Mouse (Mus musculus) heart, postnatal 0 days (tissue): Measurements from ENCODE around the gene Prkch. TPM values are rescaled to one million over a fixed set of nuclear protein-coding genes. Genes with fewer than 3 reads are reported as not detected.

Experiments
- ATAC-seq: fragments of 200-750 bp; cut with Nextera tagmentation; 2 replicates; pipeline ENCODE4 v1.8.0; 2017; ENCODE audit warnings: low read depth, moderate number of reproducible peaks, moderate library complexity; ENCODE audit not compliant: insufficient read depth
- DNase-seq: peaks from one replicate; pipeline ENCODE4 v3.0.0-alpha.2; 2016; ENCODE audit warnings: low spot score
- H3K27ac ChIP-seq: fragments of 300-500 bp; sonication (generic); 2 replicates; pipeline ENCODE4 v1.5.1; 2014; ENCODE audit warnings: low read depth, mild to moderate bottlenecking
- H3K27me3 ChIP-seq: fragments of 300-500 bp; sonication (generic); 2 replicates; pipeline ENCODE4 v1.6.1; 2014; ENCODE audit warnings: low read length, mixed read lengths; ENCODE audit not compliant: control insufficient read depth, insufficient read depth
- H3K36me3 ChIP-seq: fragments of 300-500 bp; sonication (generic); replicated peaks from 2 replicates; pipeline ENCODE4 v1.6.1; 2014; ENCODE audit warnings: low read length, mixed read lengths; ENCODE audit not compliant: control insufficient read depth, insufficient read depth
- H3K4me1 ChIP-seq: fragments of 300-500 bp; sonication (generic); 2 replicates; pipeline ENCODE4 v1.6.1; 2014; ENCODE audit warnings: antibody characterized with exemption; ENCODE audit not compliant: control insufficient read depth, insufficient read depth
- H3K4me2 ChIP-seq: fragments of 300-500 bp; sonication (generic); 2 replicates; pipeline ENCODE4 v1.6.1; 2014; ENCODE audit warnings: low read depth, mild to moderate bottlenecking, low read length, moderate library complexity
- H3K4me3 ChIP-seq: fragments of 300-500 bp; sonication (generic); 2 replicates; pipeline ENCODE4 v1.5.1; 2014; ENCODE audit warnings: low read depth, low read length
- H3K9ac ChIP-seq: fragments of 300-500 bp; sonication (generic); replicated peaks from 2 replicates; pipeline ENCODE4 v1.6.1; 2014; ENCODE audit warnings: low read depth, low read length, mixed read lengths
- H3K9me3 ChIP-seq: fragments of 300-500 bp; sonication (generic); replicated peaks from 2 replicates; pipeline ENCODE4 v1.6.1; 2016; ENCODE audit warnings: low read length; ENCODE audit not compliant: control insufficient read depth
- CTCF ChIP-seq: IDR thresholded peaks from 2 replicates; pipeline ENCODE4 v1.5.1; 2016; ENCODE audit warnings: antibody characterized with exemption, control low read depth, low read depth
- EP300 ChIP-seq: IDR thresholded peaks from 2 replicates; pipeline ENCODE4 v1.6.1; 2016; ENCODE audit warnings: antibody characterized with exemption, low read depth
- WGBS: fragments of 180-500 bp; shearing (Covaris S2); extraction: QIAGEN DNeasy Blood & Tissue Kit; methylation state at CpG from one replicate; pipeline ENCODE4 v1.1.7; 2014; 5-methylcytosine and 5-hydroxymethylcytosine counted together
- polyA plus RNA-seq: library from polyadenylated mRNA; unstranded; fragments of >200 nt; fragmentation: Nextera tagmentation; extraction: Ambion mirVana; gene quantifications from 2 replicates; pipeline ENCODE4 v1.2.1, GENCODE M21; 2015
- total RNA-seq: library from RNA; depleted of rRNA; stranded (reverse); fragments of >200 nt; gene quantifications from 2 replicates; pipeline ENCODE4 v1.2.3, GENCODE M21; 2014; ENCODE audit warnings: low replicate concordance

Prkch gene
- total and polyA plus RNA-seq, 2 experiments from 2014 or later = 7.9 to 20.5 TPM

- DNase-seq (no peak), ATAC-seq (no peak)
- no peak for TF ChIP-seq CTCF
- H3K27me3 ChIP-seq = no peaks in the 10 kb centered on the region
- H3K9ac ChIP-seq = no peak overlapping the region
- WGBS = 48% methylated on average over 6 of the region's 6 CpGs
- H3K36me3 ChIP-seq = no peaks in the 10 kb centered on the region
- H3K27ac ChIP-seq = no peak overlapping the region
- H3K4me3 ChIP-seq = no peak overlapping the region
- H3K9me3 ChIP-seq = no peaks in the 10 kb centered on the region
- peaks cover 19% of the 10 kb centered on the region for H3K4me1 ChIP-seq
- H3K4me2 ChIP-seq = no peak overlapping the region
Observed at GRCm38 (mm10) chr12:73613183-73613582, 28.6 kb downstream of the Prkch start.

DNA sequence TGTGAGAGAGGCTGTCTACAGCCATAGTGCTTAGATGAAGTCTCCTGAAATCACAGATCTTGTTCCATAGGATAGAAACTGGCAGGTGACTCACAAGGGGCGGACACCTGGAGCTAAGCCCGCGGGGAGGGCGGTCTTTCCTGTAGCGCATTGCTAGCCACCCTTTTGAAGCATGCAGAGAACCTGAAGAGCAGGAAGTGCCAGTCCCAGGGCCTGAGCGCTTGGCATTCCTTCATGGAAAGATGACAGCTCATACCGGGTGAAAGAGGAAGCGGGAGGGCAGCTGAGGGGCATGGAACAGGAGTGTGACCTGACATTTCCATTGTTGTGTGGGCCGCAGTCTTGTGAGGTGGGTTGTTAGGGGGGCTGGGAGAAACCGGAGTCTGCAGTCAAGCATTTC is 33.1 kb downstream of the Prkch start:
- Histone ChIP-seq H3K9ac (no peak overlapping the region), H3K4me1 (peaks cover 12% of the 10 kb centered on the region), H3K9me3 (no peaks in the 10 kb centered on the region), H3K27ac (no peak overlapping the region; the same call in 1 of the 2 replicates), H3K36me3 (no peaks in the 10 kb centered on the region), H3K4me3 (no peak overlapping the region), H3K27me3 (no peaks in the 10 kb centered on the region), H3K4me2 (peak overlapping the region; percentile 16; the same call in 1 of the 2 replicates)
- ATAC-seq (peak; percentile 57), DNase-seq (peak; percentile 39)
- TF ChIP-seq EP300 (no peak), CTCF (no peak)
- 15% methylated on average over 10 of the region's 10 CpGs for WGBS

- ATAC-seq (no peak), DNase-seq (no peak)
- Histone ChIP-seq H3K9me3 (no peaks in the 10 kb centered on the region), H3K27ac (no peak overlapping the region), H3K4me1 (no peaks in the 10 kb centered on the region), H3K36me3 (no peaks in the 10 kb centered on the region), H3K27me3 (no peaks in the 10 kb centered on the region), H3K4me3 (no peak overlapping the region), H3K9ac (no peak overlapping the region), H3K4me2 (no peak overlapping the region)
- TF ChIP-seq CTCF (no peak), EP300 (no peak)
- 84% methylated on average over 6 of the region's 6 CpGs for WGBS
Observed at GRCm38 (mm10) chr12:73625277-73626032, 40.9 kb downstream of the Prkch start.

- WGBS = 83% methylated on average over 14 of the region's 14 CpGs
- H3K27ac ChIP-seq = no peak overlapping the region
- ATAC-seq (no peak), DNase-seq (no peak)
- H3K4me3 ChIP-seq = no peak overlapping the region
- no peaks in the 10 kb centered on the region for H3K27me3 ChIP-seq
- TF ChIP-seq CTCF (no peak), EP300 (no peak)
- H3K36me3 ChIP-seq = no peaks in the 10 kb centered on the region
- H3K9me3 ChIP-seq = no peaks in the 10 kb centered on the region
- H3K4me1 ChIP-seq = no peaks in the 10 kb centered on the region; the same call in 1 of the 2 replicates
- H3K4me2 ChIP-seq = no peak overlapping the region
- no peak overlapping the region for H3K9ac ChIP-seq
Observed at GRCm38 (mm10) chr12:73627902-73628301, 43.3 kb downstream of the Prkch start.

GRCm38 (mm10) chr12:73630596-73630995 is 46.0 kb downstream of the Prkch start:
- no peak overlapping the region for H3K27ac ChIP-seq
- no peak overlapping the region for H3K4me3 ChIP-seq
- no peak for TF ChIP-seq EP300
- no peak for TF ChIP-seq CTCF
- DNase-seq = no peak
- no peaks in the 10 kb centered on the region for H3K27me3 ChIP-seq
- H3K36me3 ChIP-seq = no peaks in the 10 kb centered on the region
- ATAC-seq = no peak
- no peak overlapping the region for H3K4me2 ChIP-seq
- WGBS = 65% methylated on average over 11 of the region's 11 CpGs
- H3K9ac ChIP-seq = no peak overlapping the region
- H3K9me3 ChIP-seq = no peaks in the 10 kb centered on the region
- H3K4me1 ChIP-seq = no peaks in the 10 kb centered on the region; the same call in 1 of the 2 replicates

DNA sequence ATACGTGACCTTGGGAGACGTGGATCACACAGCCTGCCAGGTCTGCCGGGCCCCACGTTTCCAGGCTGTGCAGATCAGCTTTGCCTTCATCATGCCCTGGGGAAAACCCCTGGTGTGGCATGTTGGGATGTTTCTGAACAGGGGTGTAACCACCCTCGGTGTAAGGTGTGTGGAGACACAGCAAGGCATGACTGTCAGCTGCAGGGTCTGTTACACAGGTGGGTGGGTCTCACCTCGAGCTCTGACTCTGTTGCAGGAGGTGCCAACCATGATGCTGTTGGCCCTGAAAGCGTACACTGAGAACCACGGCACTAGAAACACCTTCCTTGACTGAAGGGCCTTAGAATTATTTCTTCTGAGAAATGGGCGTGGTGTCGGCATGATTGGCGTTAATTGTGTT is 46.6 kb downstream of the Prkch start:
- Histone ChIP-seq H3K27ac (no peak overlapping the region), H3K4me3 (no peak overlapping the region), H3K27me3 (no peaks in the 10 kb centered on the region), H3K9ac (no peak overlapping the region), H3K4me1 (no peaks in the 10 kb centered on the region; the same call in 1 of the 2 replicates), H3K4me2 (no peak overlapping the region), H3K36me3 (no peaks in the 10 kb centered on the region), H3K9me3 (no peaks in the 10 kb centered on the region)
- TF ChIP-seq CTCF (no peak), EP300 (no peak)
- no peak for ATAC-seq
- WGBS = 69% methylated on average over 11 of the region's 11 CpGs
- DNase-seq = no peak
